Mouse (Mus musculus): ENCODE results near the gene Thra.

Gene Thra

DNA sequence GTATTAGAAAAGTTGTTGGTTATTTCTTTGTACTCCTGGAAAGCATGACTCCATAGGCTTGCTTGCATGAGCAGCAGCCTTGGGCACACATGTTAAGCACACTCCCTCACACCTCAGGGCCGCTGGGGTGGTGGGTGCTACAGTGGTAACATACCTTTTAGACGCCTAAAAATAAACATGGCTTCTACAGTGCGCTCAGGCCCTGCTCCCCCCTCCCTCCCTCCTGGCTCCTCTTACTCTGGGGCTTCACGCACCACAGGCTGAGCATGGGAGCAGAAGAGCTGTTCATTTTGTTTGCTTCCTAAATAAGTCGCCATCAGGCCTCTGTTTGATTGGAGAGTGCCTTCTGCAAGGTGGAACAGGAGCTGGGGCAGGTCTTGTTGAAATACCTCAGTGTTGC, 56.9 kb downstream of the Thra start:
- DNase-seq, result no peak

- DNase-seq, result no peak
Measured at GRCm38 (mm10) chr11:98797909-98798308, 57.5 kb downstream of the Thra start.

GRCm38 (mm10) chr11:98804605-98805004, 64.2 kb downstream of the Thra start, which contains the start of gene Casc3:
TSS of gene Casc3 (plus strand) at chr11:98804905.
- no peak for DNase-seq

DNA sequence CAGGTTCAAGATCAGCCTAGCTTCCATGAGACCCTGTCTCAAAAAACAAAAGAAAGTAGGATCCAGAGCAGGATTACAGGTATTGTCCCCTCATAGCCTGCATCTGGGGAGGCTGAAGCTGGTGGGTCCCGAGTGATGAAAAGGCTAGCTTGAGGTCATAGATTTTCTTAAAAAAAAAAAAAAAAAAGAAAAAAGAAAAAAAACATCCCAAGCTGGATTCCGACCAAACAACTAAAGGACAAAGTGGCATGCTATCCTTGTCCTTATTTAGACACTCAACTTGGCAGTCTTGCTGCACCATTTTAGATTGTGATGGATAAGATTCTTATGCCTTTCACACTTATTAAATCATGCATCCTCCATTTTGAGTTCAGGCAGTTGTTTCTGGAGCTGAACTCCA, 68.0 kb downstream of the Thra start:
- no peak for DNase-seq

GRCm38 (mm10) chr11:98809457-98810290, 69.2 kb downstream of the Thra start:
- DNase-seq, result peak; percentile 94

GRCm38 (mm10) chr11:98810686-98811085, 70.2 kb downstream of the Thra start:
- DNase-seq, result no peak

- DNase-seq, result no peak
Measured at GRCm38 (mm10) chr11:98816706-98817239, 76.3 kb downstream of the Thra start.

All from right cerebral cortex, postnatal 4 days (tissue).